Mouse (Mus musculus): ENCODE results near the gene Clec2g.
"Not testable (repeated sequence)": the region's sequence is repeated elsewhere in the genome, so short reads cannot be mapped to it uniquely, and the experiment has no call there.

Clec2g gene

DNA sequence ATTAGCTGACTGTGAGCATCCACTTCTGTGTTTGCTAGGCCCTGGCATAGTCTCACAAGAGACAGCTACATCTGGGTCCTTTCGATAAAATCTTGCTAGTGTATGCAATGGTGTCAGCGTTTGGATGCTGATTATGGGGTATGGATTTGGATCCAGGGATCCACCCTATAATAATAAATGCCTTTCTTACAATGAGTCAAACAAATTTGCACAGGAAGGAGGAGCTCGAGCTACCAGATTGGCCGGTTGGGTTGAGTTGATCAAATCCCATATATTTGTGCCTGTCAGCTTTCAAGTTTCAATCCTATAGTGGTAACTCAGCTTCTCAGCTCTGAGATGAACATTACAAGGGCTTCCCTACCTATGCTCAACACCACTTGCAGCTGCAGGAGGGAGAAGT lies at the start of gene Clec2g:
Gene Clec2g (plus strand): TSS at position 301 of the 400 bp plus-strand sequence.
- DNase-seq: not testable (repeated sequence)

- DNase-seq: not testable (repeated sequence)
Measured at GRCm38 (mm10) chr6:128887091-128887790, 46.9 kb upstream of the Clec2g start, which contains the start of gene Clec2i. Clec2i (plus strand) TSS chr6:128887588.

DNA sequence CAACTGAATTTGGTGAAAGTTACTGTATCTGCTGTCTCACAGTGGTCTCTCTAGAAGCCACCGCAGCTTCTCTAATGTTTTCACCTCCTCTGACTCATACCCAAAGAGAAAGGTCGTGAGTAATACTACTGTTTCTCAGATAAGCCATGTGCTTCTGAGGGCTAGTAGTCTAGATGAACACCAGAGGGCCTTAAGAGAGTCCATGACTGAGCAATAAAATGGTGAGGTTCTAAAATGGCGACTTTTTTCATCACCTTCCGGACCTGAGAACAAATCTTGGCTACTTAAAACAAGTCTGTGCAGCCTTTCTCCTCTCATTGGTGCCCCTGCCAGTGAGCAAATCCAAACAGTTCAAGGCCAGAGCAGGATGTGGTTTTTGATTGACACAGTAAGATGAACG lies 45.3 kb upstream of the Clec2g start:
- DNase-seq: no peak

DNA sequence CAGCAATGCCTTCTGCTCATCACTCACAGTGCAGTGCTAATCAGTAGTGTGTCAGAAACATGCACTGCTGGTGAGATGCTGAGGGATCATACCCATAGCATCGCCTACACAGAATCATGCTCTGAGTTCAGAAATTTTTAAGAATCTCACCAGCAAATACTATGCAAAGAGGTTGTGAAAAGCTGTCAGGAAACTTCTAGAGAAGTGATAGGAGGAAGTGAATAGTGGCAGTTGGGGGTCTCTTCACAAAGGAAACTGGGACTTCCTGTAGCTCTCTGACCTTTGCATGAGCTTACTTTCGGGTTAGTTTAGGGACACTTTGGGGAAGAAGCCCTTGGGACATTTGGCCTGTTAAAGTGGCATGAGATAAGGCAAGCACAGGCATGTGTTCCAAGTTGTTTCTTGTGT lies 43.2 kb upstream of the Clec2g start, which contains the start of gene BC035044:
Gene BC035044 (minus strand): TSS at position 179 of the 408 bp plus-strand sequence.
- DNase-seq: no peak

GRCm38 (mm10) chr6:128895404-128896001 lies 38.7 kb upstream of the Clec2g start:
- DNase-seq: no peak

DNA sequence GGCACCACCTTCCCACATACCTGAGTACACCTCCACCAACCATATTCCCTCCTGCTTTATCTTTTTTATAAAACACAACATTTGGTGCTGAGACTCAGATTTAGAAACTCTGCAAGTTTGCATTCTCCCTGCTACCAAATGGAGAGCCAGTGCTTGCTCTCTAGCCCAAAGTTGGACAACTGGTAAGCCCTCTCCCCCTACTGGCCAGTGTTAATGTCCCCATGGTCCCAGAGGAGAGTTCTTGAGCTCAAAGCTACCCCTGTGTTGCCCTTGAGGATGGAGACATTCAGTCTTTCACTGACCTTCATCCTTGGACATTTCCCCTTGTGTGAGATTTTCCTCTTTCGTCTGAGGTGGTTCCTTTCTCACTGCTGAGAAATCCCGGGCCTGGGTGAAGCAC lies 34.1 kb upstream of the Clec2g start:
- no peak for DNase-seq

GRCm38 (mm10) chr6:128900796-128901552 lies 33.2 kb upstream of the Clec2g start:
- DNase-seq: not testable (repeated sequence)

DNA sequence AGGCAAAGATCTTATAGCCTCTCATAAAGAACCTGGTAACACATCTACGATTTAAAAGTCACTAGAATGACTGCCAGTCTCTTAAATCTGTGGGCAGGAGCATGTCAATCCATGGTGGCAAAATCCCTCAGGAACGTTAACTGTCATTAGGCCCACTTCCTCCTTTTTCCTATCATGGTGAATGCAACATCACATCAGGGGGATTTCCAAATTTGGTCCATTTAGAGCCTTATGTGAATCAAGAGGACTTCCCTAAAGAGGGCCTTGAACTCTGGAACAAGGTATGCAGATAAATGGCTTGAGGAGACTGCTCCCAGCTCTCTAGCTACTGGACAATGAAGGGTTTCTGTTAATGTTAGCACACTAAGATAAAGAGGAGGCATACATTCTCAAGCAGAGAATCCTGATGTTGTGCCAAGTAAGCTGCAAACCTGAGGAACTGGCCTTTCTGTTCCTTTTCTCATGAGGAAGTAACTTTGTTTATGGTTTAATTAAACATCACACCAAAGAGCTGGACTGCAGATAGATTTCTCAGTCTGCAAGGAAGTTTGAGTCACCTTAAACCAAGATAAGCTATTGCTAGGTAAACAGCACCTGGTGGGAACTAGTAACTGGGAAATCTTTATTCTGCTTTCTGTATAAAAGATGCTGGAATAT lies 20.5 kb upstream of the Clec2g start:
- DNase-seq: no peak

DNA sequence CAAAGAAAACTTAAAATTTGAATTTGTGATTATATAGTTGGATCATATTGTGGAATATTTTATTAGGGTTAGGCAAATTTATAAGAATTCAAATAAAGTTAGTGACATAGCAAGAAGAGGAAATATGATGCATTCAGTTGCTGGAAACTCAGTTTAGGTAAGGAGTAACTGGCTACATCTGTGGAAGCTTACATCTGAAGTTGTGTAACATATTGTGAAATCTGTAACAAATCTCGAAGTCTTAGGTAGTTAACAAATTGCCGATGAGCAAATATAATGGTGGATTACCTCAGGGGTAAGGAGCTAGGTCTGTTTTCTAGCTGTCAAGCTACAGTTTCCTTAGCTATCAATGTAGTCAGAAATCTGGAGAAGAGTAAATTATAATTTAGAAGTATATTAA lies 16.9 kb upstream of the Clec2g start:
- DNase-seq: no peak

GRCm38 (mm10) chr6:128933050-128933449 lies 1.1 kb upstream of the Clec2g start:
- DNase-seq: no peak

- not testable (repeated sequence) for DNase-seq
Measured at GRCm38 (mm10) chr6:128935889-128936665, 1.9 kb downstream of the Clec2g start.

GRCm38 (mm10) chr6:128941646-128942421 lies 7.7 kb downstream of the Clec2g start:
- DNase-seq: no peak

DNA sequence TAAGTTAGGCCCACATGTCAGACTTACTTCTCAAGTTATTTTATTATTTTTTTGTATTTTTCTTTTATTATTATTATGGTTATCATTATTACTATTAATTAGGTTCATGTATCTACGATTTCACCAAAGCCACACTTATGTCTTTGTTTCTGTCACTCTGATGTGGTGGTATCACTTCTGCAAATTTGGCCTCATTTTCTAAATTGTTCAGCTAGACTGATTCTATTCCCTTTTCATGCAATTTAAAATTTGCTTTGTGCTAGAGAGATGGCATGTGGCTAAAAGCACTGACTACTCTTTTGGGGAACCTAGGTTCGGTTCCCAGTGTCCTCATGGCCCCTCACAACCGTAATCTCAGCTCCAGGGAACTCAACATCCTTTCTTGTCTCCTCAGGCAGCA lies 11.4 kb downstream of the Clec2g start:
- DNase-seq: no peak

GRCm38 (mm10) chr6:128961110-128961509 lies 26.9 kb downstream of the Clec2g start:
- DNase-seq: no peak

- not testable (repeated sequence) for DNase-seq
Measured at GRCm38 (mm10) chr6:128962108-128962507, 27.9 kb downstream of the Clec2g start.

DNA sequence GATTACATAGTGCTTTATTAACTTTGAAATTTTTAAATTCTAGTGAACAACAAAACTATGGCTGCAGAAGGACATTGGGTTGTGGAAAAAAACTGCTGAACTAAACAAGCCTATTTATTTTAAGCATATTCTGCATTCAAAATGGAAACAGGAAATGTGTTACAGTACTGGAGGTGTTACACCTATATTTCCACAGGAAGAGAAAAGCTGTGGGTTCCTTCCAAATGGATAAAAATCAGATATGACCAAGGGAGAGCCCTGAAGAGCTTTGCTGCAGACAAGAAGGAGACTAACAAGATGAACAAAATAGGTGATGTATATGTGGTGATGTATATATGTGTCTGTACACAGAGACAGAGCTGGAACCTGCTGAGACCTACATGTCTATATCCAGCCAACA lies 30.3 kb downstream of the Clec2g start:
- DNase-seq: no peak

DNA sequence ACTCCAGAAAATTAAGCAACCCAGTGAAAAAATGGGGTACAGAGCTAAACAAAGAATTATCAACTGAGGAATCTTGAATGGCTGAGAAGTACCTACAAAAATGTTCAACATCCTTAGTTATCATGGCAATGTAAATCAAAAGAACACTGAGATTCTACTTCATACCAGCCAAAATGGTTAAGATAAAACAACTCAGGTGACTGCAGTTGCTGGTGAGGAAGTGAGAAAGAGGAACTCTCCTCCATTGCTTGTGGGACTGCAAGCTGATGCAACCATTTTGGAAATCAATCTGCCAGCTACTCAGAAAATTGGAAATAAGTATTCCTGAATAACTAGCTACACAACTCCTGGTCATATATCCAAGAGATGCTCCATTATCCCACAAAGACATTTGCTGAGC lies 34.3 kb downstream of the Clec2g start:
- no peak for DNase-seq

- no peak for DNase-seq
Measured at GRCm38 (mm10) chr6:128969741-128970140, 35.6 kb downstream of the Clec2g start.

DNA sequence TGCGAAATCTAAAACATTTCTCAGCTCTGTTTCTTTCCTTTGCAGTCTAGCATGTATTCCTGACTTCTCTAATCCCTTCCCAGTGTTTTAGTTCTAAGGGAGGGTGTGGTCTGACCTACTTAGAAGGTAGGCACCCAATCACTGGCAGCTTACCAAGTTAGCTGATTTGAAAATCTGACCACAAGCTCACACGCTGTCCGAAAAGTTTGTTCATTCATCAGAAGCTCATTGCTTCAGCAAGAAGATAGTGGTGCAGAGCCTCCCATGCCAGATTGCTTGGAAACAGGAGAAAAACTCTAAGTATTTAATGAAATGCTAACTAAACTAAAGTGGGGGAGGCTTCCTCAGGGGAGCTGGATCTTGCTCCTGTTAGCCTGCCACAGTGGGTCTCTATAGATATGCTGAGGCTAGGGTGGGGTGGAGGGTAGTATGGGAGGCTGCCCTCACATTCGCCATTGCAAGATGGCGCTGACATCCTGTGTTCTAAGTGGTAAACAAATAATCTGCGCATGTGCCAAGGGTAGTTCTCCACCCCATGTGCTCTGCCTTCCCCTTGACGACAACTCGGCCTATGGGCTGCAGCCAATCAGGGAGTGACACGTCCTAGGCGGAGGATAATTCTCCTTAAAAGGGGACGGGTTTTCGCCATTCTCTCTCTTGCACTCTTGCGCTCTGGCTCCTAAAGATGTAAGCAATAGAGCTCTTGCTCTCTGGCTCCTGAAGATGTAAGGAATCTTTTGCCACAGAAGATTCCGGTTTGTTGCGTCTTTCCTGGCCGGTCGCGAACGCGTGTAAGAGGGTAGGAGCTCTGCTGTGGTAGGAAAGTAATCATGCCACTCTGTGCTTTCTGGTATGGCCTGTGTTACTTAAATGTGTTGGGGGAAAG lies 36.6 kb downstream of the Clec2g start:
- not testable (repeated sequence) for DNase-seq

DNA sequence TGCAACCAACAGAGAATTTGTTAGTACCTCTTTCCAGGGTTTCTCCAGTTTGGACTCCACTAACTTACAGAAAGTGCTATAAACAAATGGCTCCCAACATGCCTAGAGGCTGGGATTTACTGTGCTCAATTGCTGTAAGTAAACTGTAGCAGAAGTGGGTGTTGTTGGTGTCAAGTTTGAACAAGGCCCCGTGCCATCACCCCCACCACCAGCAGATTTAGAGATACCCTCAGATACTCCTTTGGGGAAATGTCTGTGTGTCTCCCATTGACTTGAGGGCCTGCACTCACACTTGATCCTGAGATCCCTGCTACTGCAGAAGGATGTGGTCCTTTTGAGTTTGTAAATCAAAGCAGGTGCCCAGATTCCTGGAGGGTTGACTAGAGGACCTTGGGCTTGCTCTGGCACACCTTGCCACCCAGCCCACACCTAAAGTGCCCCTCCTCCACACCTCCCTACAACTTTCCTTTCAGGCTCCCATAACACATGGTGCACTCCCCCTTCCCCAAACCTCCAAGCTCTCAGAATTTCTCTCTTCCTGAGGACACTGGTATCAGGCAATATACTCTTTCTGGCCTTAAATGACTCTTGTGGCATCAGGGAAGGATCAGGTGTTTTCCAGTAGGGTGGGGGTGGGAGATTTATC lies 37.3 kb downstream of the Clec2g start:
- no peak for DNase-seq
